Mouse (Mus musculus) embryonic facial prominence, embryonic 13.5 days (tissue): ENCODE measurements at regions not wholly inside any gene's neighbourhood (a gene's known extent, or its start where the extent isn't known, plus 50 kb on each side); places are given as distances from the start of the nearest gene placed in this dataset.

Experiments
- ATAC-seq: fragments of 200-750 bp; cut with Nextera tagmentation; 2 replicates; pipeline ENCODE4 v1.8.0; 2017; ENCODE audit warnings: low read depth; ENCODE audit not compliant: insufficient number of reproducible peaks, insufficient read depth, low FRiP score, low TSS enrichment
- H3K27ac ChIP-seq: fragments of 300-500 bp; sonication (generic); 2 replicates; pipeline ENCODE4 v1.5.1; 2015; ENCODE audit warnings: moderate library complexity, mild to moderate bottlenecking, inconsistent platforms
- H3K27me3 ChIP-seq: fragments of 300-500 bp; sonication (generic); 2 replicates; pipeline ENCODE4 v1.6.1; 2015; ENCODE audit warnings: mild to moderate bottlenecking, inconsistent platforms
- H3K36me3 ChIP-seq: fragments of 300-500 bp; sonication (generic); 2 replicates; pipeline ENCODE4 v1.6.1; 2015; ENCODE audit warnings: mild to moderate bottlenecking, inconsistent platforms
- H3K4me1 ChIP-seq: fragments of 300-500 bp; sonication (generic); 2 replicates; pipeline ENCODE4 v1.6.1; 2015; ENCODE audit warnings: inconsistent platforms
- H3K4me2 ChIP-seq: fragments of 300-500 bp; sonication (generic); 2 replicates; pipeline ENCODE4 v1.6.1; 2015; ENCODE audit warnings: moderate library complexity, mild to moderate bottlenecking, inconsistent platforms
- H3K4me3 ChIP-seq: fragments of 300-500 bp; sonication (generic); 2 replicates; pipeline ENCODE4 v1.5.1; 2015; ENCODE audit warnings: mild to moderate bottlenecking, inconsistent platforms
- H3K9ac ChIP-seq: fragments of 300-500 bp; sonication (generic); 2 replicates; pipeline ENCODE4 v1.6.1; 2015; ENCODE audit warnings: mild to moderate bottlenecking, inconsistent platforms
- H3K9me3 ChIP-seq: fragments of 300-500 bp; sonication (generic); 2 replicates; pipeline ENCODE4 v1.6.1; 2016; ENCODE audit warnings: inconsistent platforms
- WGBS: fragments of 180-500 bp; shearing (Covaris S2); methylation state at CpG from one replicate; pipeline ENCODE4 v1.1.7; 2015; ENCODE audit warnings: mixed read lengths; 5-methylcytosine and 5-hydroxymethylcytosine counted together

DNA sequence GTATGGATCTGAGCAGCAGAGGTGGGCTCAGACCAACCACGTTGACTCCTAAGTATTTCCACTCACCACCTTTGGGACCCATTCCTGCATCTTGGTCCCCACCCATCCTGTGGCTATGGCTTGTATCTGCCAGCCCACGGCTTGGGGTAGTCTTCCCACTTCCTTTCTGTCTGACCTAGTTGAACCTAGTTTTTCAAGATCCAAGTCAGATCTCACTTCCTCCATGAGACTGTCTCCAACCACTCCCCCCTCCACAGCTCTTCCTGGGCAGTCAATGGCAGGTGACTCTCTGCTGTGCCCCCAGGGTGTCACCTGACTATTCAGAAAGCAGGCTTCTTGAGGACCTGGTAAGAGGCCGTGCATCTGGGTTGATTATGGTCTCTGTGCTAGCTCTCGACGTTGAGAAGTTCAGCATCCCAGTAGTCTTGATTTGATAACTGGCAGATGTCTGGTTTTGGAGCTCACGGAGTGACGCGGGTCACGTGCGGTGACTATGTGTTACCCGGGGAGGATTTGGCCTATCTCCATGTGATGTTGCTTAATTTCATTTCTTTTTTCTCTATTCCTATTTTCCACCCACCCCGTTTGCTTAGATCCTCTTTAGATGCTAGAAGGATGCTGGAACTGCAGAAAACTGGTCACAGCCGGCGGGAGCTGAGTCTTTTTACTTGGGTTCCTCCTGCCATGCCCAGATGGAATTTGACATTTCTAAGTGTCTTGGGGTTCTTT is 147.5 kb upstream of the Mrps10 start:
- H3K36me3 ChIP-seq, result no peaks in the 10 kb centered on the region
- H3K9ac ChIP-seq, result no peak overlapping the region
- no peaks in the 10 kb centered on the region for H3K27me3 ChIP-seq
- no peak overlapping the region for H3K4me3 ChIP-seq
- no peak for ATAC-seq
- H3K4me1 ChIP-seq, result peaks cover 14% of the 10 kb centered on the region
- H3K9me3 ChIP-seq, result no peaks in the 10 kb centered on the region
- H3K4me2 ChIP-seq, result no peak overlapping the region
- no peak overlapping the region for H3K27ac ChIP-seq
- WGBS, result 89% methylated on average over 14 of the region's 14 CpGs

DNA sequence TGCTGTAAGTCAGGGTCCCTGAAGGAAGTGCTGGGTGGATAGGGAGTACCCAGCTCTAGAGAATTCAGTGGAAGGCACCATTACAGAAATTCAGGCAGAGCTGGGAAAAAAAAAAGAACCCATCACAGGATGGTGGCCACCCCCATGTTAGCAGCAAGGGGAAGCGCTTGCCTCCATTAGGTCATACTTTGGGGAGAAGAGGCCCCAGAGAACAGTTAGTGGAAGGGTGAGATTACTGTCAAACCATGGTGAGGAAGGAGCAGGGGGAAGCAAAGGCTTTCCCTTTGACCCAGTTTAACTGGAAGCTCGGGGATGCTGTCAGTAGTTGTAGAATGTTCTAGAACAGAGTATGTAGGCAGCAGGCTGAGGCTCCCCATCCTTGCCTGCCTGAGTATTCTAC is 148.8 kb upstream of the Mrps10 start:
- Histone ChIP-seq H3K27ac (no peak overlapping the region), H3K27me3 (no peaks in the 10 kb centered on the region), H3K4me1 (0 out of 2 replicates have a peak, but pooled peaks cover under 1% of the 10 kb centered on the region)

DNA sequence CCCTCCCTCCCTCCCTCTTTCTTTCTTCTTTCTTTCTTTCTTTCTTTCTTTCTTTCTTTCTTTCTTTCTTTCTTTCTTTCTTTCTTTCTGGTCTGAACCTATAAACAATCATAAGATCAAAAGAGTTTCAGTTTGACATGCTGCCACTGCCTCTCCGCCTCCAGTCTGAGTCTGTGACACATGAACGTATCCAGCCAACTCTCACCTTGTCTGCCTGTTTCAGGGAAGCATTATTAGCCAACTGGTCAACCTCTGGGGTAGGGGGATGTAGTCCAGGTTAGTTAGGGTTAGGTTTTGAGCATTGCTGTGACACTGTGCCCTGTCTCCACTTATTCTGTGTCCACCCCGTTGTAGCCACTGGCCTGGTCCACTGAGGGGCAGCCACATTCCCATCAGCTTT is 152.2 kb upstream of the Mrps10 start:
- Histone ChIP-seq H3K27ac (no peak overlapping the region), H3K4me3 (no peak overlapping the region), H3K9me3 (no peaks in the 10 kb centered on the region), H3K4me1 (no peaks in the 10 kb centered on the region), H3K9ac (no peak overlapping the region), H3K4me2 (no peak overlapping the region), H3K36me3 (peaks cover 4% of the 10 kb centered on the region; the same call in 1 of the 2 replicates), H3K27me3 (no peaks in the 10 kb centered on the region)
- 90% methylated on average over 3 of the region's 3 CpGs for WGBS
- no peak for ATAC-seq

More for the DNA sequence above, 148.8 kb upstream of the Mrps10 start:
- H3K36me3 ChIP-seq, result no peaks in the 10 kb centered on the region
- no peak overlapping the region for H3K9ac ChIP-seq
- H3K9me3 ChIP-seq, result no peaks in the 10 kb centered on the region
- 91% methylated on average over 2 of the region's 2 CpGs for WGBS
- H3K4me3 ChIP-seq, result no peak overlapping the region
- no peak for ATAC-seq
- H3K4me2 ChIP-seq, result no peak overlapping the region

DNA sequence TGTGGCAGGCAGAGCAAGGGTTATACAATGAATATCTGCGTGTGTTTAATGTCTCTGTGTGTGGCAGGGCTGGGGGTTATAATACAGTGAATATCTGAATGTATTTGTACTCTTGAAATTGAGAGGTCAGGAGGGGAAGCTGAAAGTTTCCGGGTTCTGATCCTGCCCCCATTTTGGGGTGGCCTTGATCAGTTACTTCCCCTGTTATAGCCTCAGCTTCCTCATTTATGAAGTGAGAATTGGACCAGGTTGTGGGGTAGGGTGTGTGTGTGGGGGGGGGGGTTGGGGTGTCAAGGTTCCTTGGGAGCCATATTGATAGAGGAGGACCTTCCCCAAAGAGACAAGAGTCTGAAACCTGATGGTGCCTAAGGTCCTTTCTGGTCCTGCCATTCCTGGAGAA is 152.8 kb upstream of the Mrps10 start:
- Histone ChIP-seq H3K9ac (no peak overlapping the region), H3K27me3 (no peaks in the 10 kb centered on the region), H3K4me1 (no peaks in the 10 kb centered on the region), H3K27ac (no peak overlapping the region), H3K9me3 (no peaks in the 10 kb centered on the region), H3K36me3 (peaks cover 4% of the 10 kb centered on the region; the same call in 1 of the 2 replicates), H3K4me2 (no peak overlapping the region), H3K4me3 (no peak overlapping the region)
- ATAC-seq, result no peak
- 88% methylated on average over 2 of the region's 2 CpGs for WGBS

GRCm38 (mm10) chr17:47214111-47214510 is 154.6 kb upstream of the Mrps10 start:
- ATAC-seq, result no peak
- Histone ChIP-seq H3K27me3 (no peaks in the 10 kb centered on the region), H3K4me3 (no peak overlapping the region)

DNA sequence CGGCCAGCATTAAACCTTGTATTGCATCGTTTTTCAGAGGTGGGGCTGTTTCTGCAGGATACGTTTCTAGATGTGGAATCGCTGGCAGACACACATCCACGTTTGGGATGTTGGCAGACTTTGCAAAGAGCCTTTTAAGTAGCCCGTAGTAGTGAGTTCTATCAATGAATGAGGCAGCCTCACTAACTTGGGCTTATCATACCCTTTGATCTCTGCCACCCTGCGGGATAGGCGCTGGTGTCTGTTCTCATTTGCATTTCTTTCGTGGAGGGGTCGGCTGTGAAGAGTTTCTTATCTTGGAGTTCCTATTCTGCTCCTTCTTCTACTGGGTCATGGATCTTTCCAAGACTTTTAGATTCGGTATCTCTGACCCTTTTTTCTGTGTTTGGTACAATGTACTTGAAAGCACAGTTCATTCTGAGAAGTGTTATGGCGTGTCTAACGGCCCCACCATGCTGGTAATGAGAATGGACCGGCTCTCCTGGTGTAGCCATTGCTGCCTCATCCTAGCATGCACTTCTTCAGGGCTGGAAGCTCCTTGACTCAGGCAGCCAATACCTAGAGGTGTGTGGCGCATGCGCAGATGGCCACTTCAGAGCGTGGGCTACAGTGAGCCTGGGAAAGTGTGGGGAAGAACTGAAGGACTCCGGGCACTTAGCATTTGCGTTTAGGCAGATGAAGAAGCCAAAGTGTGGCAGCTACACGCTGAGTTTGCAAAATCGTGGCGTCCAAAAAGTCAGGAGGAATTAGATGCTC is 158.1 kb upstream of the Mrps10 start:
- Histone ChIP-seq H3K4me2 (no peak overlapping the region), H3K9ac (no peak overlapping the region), H3K4me1 (0 out of 2 replicates have a peak, but pooled peaks cover 4% of the 10 kb centered on the region), H3K9me3 (no peaks in the 10 kb centered on the region), H3K36me3 (peaks cover 11% of the 10 kb centered on the region), H3K4me3 (no peak overlapping the region), H3K27ac (no peak overlapping the region), H3K27me3 (no peaks in the 10 kb centered on the region)
- WGBS, result 82% methylated on average over 22 of the region's 22 CpGs
- ATAC-seq, result no peak

More at GRCm38 (mm10) chr17:47214111-47214510, 154.6 kb upstream of the Mrps10 start:
- Histone ChIP-seq H3K36me3 (peaks cover 4% of the 10 kb centered on the region; the same call in 1 of the 2 replicates), H3K4me1 (no peaks in the 10 kb centered on the region), H3K9ac (no peak overlapping the region), H3K27ac (no peak overlapping the region), H3K9me3 (no peaks in the 10 kb centered on the region), H3K4me2 (no peak overlapping the region)
- 90% methylated on average over 8 of the region's 8 CpGs for WGBS

DNA sequence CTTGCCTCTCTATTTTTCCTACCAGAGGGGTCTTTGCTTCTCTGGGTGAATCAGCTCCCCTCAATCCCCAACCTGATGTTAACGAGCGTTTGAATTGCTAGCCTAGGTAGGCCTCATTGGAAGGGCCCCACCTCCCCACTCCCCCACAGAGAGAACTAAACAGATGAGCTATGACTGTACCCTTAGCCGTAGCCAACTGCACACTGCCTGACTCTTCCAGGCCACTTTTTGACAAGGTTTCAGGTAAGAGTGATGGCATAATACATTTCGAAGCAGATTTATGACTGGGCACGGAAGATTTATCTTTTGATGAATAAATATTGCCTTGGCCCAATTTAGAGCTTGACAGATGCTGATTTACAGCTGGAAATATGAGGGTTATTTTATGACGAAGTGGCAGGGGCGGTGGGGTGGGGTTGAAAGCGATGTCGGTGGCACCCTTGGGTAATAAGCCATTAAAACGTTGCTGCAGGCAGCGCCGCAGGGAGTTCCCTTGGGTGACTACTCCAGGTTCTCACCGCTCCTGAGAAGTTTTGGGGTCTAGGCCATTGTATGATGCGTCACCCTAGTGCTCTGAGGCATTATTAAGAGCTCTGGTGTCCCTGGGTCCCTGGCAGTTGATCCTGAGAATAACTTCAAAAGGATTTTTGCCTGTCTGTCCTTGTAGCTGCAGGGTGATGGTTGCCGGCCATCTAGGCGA is 159.7 kb upstream of the Mrps10 start:
- H3K9me3 ChIP-seq, result no peaks in the 10 kb centered on the region
- WGBS, result 89% methylated on average over 16 of the region's 16 CpGs
- ATAC-seq, result no peak
- no peak overlapping the region for H3K4me3 ChIP-seq
- no peak overlapping the region for H3K27ac ChIP-seq
- H3K4me1 ChIP-seq, result 0 out of 2 replicates have a peak, but pooled peaks cover 4% of the 10 kb centered on the region
- no peak overlapping the region for H3K9ac ChIP-seq
- H3K27me3 ChIP-seq, result no peaks in the 10 kb centered on the region
- peaks cover 11% of the 10 kb centered on the region for H3K36me3 ChIP-seq
- no peak overlapping the region for H3K4me2 ChIP-seq

DNA sequence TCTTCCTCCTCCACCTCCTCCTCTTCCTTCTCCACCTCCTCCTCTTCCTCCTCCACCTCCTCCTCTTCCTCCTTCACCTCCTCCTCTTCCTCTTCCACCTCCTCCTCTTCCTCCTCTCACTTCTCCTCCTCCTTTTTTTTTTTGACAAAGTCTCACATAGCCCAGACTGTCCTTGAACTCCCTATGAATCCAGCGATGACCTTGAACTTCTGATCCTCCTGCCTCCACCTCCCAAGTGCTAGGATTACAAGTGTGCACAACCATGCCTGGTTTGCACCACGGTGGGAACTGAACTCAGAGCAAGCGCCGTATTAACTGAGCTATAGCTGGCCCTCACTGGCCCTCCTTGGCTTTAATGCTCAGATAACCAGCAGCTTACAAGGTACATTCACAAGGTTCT is 161.2 kb upstream of the Mrps10 start:
- H3K4me3 ChIP-seq, result no peak overlapping the region
- H3K4me1 ChIP-seq, result 0 out of 2 replicates have a peak, but pooled peaks cover 12% of the 10 kb centered on the region
- peaks cover 10% of the 10 kb centered on the region; the same call in 1 of the 2 replicates for H3K36me3 ChIP-seq
- H3K4me2 ChIP-seq, result no peak overlapping the region
- ATAC-seq, result no peak
- no peaks in the 10 kb centered on the region for H3K9me3 ChIP-seq
- H3K9ac ChIP-seq, result no peak overlapping the region
- no peak overlapping the region for H3K27ac ChIP-seq
- 95% methylated on average over 4 of the region's 4 CpGs for WGBS
- no peaks in the 10 kb centered on the region for H3K27me3 ChIP-seq

- 75% methylated on average over 7 of the region's 7 CpGs for WGBS
- Histone ChIP-seq H3K27ac (no peak overlapping the region), H3K4me2 (no peak overlapping the region), H3K4me1 (0 out of 2 replicates have a peak, but pooled peaks cover 12% of the 10 kb centered on the region), H3K9ac (no peak overlapping the region), H3K36me3 (peaks cover 8% of the 10 kb centered on the region; the same call in 1 of the 2 replicates), H3K27me3 (no peaks in the 10 kb centered on the region), H3K9me3 (no peaks in the 10 kb centered on the region), H3K4me3 (no peak overlapping the region)
- ATAC-seq, result no peak
Observed at GRCm38 (mm10) chr17:47204470-47205162, 164.1 kb upstream of the Mrps10 start.

DNA sequence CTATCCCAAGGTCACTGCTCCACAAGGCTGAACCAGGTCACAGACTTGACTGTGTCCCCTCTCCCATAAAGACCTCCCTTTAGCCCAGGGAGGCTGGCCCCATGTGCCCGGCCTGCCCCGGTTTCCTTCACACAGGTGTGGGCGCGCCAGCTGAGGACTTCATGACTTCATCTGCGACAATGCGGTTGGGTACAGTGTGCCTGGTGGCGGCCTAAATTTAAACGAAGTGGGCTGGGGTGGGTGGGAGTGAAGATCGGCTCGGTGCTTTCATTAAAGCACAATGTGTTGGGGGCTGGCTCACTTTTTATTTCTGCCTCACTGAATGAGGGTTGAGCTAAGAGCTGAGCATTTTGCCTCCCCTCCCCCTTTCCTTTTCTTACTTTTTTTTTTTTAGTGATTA is 169.5 kb upstream of the Mrps10 start:
- H3K27me3 ChIP-seq, result no peaks in the 10 kb centered on the region
- peaks cover 29% of the 10 kb centered on the region for H3K4me1 ChIP-seq
- no peak overlapping the region for H3K4me3 ChIP-seq
- H3K4me2 ChIP-seq, result no peak overlapping the region
- 90% methylated on average over 10 of the region's 10 CpGs for WGBS
- H3K36me3 ChIP-seq, result peaks cover under 1% of the 10 kb centered on the region; the same call in 1 of the 2 replicates
- H3K9ac ChIP-seq, result no peak overlapping the region
- H3K27ac ChIP-seq, result no peak overlapping the region
- no peak for ATAC-seq
- peaks cover 4% of the 10 kb centered on the region; the same call in 1 of the 2 replicates for H3K9me3 ChIP-seq

- peak overlapping the region; percentile 45 for H3K27ac ChIP-seq
- no peaks in the 10 kb centered on the region for H3K27me3 ChIP-seq
- WGBS, result 39% methylated on average over 7 of the region's 7 CpGs
- peaks cover 23% of the 10 kb centered on the region for H3K4me1 ChIP-seq
- H3K9ac ChIP-seq, result 0 out of 2 replicates have a peak overlapping the region, but pooled peaks have one; percentile 27
- ATAC-seq, result no peak
- H3K4me2 ChIP-seq, result no peak overlapping the region
- H3K4me3 ChIP-seq, result no peak overlapping the region
- peaks cover 13% of the 10 kb centered on the region for H3K36me3 ChIP-seq
- H3K9me3 ChIP-seq, result peaks cover 7% of the 10 kb centered on the region; the same call in 1 of the 2 replicates
Observed at GRCm38 (mm10) chr17:47197957-47198356, 170.7 kb upstream of the Mrps10 start.
